Mouse (Mus musculus): Measurements from ENCODE around the gene Klc4. TPM values are rescaled to one million over a fixed set of nuclear protein-coding genes. Genes with fewer than 3 reads are reported as not detected.

The Klc4 gene
- total and polyA plus RNA-seq, 2 experiments from 2014 or later: 25.1 to 29.0 TPM

GRCm38 (mm10) chr17:46682654-46683389, 37.0 kb upstream of the Klc4 start:
- 87% methylated on average over 16 of the region's 16 CpGs for WGBS
- Histone ChIP-seq H3K4me3 (ENCODE audit: low read depth, low read length) (no peak overlapping the region), H3K27ac (ENCODE audit: low read depth) (no peak overlapping the region), H3K9me3 (replicated peaks; ENCODE audit: control insufficient read depth, low read length) (no peaks in the 10 kb centered on the region), H3K4me1 (ENCODE audit: control insufficient read depth, insufficient read depth) (peaks cover 14% of the 10 kb centered on the region), H3K27me3 (ENCODE audit: control insufficient read depth, insufficient read depth, low read length) (no peaks in the 10 kb centered on the region), H3K9ac (replicated peaks; ENCODE audit: low read depth, low read length) (no peak overlapping the region), H3K4me2 (ENCODE audit: low read depth, low read length) (no peak overlapping the region), H3K36me3 (replicated peaks; ENCODE audit: control insufficient read depth, insufficient read depth, low read length) (peaks cover 49% of the 10 kb centered on the region)
- TF ChIP-seq EP300 (IDR thresholded peaks at IDR 0.05; ENCODE audit: low read depth) (no peak), CTCF (IDR thresholded peaks at IDR 0.05; ENCODE audit: low read depth) (no peak)
- no peak for DNase-seq (ENCODE audit: low spot score)
- no peak for ATAC-seq (ENCODE audit: insufficient read depth, low read depth)

DNA sequence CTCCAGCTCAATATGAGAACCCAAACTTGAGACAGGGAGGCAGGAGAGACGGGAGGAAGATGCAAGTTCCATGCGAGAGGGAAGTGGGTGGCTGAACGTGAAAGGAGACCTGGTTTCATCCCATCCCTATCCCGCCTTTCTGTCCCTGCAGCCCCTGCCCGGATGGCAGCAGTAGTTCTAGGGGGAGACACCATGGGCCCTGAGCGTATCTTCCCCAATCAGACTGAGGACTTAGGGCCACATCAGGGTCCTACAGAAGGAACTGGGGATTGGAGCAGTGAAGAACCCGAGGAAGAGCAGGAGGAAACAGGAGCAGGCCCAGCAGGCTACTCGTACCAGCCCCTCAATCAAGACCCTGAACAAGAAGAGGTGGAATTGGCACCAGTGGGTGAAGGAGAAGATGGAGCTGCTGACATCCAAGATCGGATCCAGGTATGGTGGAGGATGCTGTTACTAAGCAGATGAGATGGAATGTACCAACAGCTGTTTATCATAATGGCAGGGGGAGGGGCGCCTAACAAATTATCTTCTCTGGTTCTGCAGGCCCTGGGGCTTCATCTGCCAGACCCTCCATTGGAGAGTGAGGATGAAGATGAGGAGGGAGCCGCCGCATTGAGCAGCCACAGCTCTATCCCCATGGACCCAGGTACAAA, 35.8 kb upstream of the Klc4 start:
- H3K27me3 ChIP-seq (ENCODE audit: control insufficient read depth, insufficient read depth, low read length): no peaks in the 10 kb centered on the region
- peaks cover 49% of the 10 kb centered on the region for H3K36me3 ChIP-seq (replicated peaks; ENCODE audit: control insufficient read depth, insufficient read depth, low read length)
- peak overlapping the region; percentile 67 for H3K9ac ChIP-seq (replicated peaks; ENCODE audit: low read depth, low read length)
- ATAC-seq (ENCODE audit: insufficient read depth, low read depth) (no peak), DNase-seq (ENCODE audit: low spot score) (no peak)
- 22% methylated on average over 12 of the region's 12 CpGs for WGBS
- 0 out of 2 replicates have a peak overlapping the region, but pooled peaks have one; percentile 47 for H3K27ac ChIP-seq (ENCODE audit: low read depth)
- TF ChIP-seq CTCF (IDR thresholded peaks at IDR 0.05; ENCODE audit: low read depth) (no peak), EP300 (IDR thresholded peaks at IDR 0.05; ENCODE audit: low read depth) (no peak)
- H3K4me1 ChIP-seq (ENCODE audit: control insufficient read depth, insufficient read depth): peaks cover 14% of the 10 kb centered on the region
- H3K9me3 ChIP-seq (replicated peaks; ENCODE audit: control insufficient read depth, low read length): no peaks in the 10 kb centered on the region
- H3K4me3 ChIP-seq (ENCODE audit: low read depth, low read length): peak overlapping the region; percentile 92
- peak overlapping the region; percentile 95 for H3K4me2 ChIP-seq (ENCODE audit: low read depth, low read length)

GRCm38 (mm10) chr17:46680760-46681373, 35.0 kb upstream of the Klc4 start, which contains the start of gene Klhdc3:
Gene Klhdc3, minus strand, starts transcription at chr17:46680914.
- H3K9ac ChIP-seq (replicated peaks; ENCODE audit: low read depth, low read length): peak within 1 kb of the TSS; percentile 69
- H3K27ac ChIP-seq (ENCODE audit: low read depth): peak within 1 kb of the TSS; percentile 87
- H3K36me3 ChIP-seq (replicated peaks; ENCODE audit: control insufficient read depth, insufficient read depth, low read length): peaks cover 49% of the 10 kb centered on the region
- no peaks in the 10 kb centered on the region for H3K9me3 ChIP-seq (replicated peaks; ENCODE audit: control insufficient read depth, low read length)
- no peaks in the 10 kb centered on the region for H3K27me3 ChIP-seq (ENCODE audit: control insufficient read depth, insufficient read depth, low read length)
- DNase-seq (ENCODE audit: low spot score) (peak; percentile 99), ATAC-seq (ENCODE audit: insufficient read depth, low read depth) (peak; percentile 96)
- H3K4me2 ChIP-seq (ENCODE audit: low read depth, low read length): peak within 1 kb of the TSS; percentile 95
- H3K4me3 ChIP-seq (ENCODE audit: low read depth, low read length): peak within 1 kb of the TSS; percentile 92
- H3K4me1 ChIP-seq (ENCODE audit: control insufficient read depth, insufficient read depth): peaks cover 14% of the 10 kb centered on the region
- under 1% methylated on average over 49 of the region's 49 CpGs for WGBS
- peak; percentile 55; the same call in 1 of the 2 replicates for TF ChIP-seq EP300 (IDR thresholded peaks at IDR 0.05; ENCODE audit: low read depth)
- TF ChIP-seq CTCF (IDR thresholded peaks at IDR 0.05; ENCODE audit: low read depth): no peak

DNA sequence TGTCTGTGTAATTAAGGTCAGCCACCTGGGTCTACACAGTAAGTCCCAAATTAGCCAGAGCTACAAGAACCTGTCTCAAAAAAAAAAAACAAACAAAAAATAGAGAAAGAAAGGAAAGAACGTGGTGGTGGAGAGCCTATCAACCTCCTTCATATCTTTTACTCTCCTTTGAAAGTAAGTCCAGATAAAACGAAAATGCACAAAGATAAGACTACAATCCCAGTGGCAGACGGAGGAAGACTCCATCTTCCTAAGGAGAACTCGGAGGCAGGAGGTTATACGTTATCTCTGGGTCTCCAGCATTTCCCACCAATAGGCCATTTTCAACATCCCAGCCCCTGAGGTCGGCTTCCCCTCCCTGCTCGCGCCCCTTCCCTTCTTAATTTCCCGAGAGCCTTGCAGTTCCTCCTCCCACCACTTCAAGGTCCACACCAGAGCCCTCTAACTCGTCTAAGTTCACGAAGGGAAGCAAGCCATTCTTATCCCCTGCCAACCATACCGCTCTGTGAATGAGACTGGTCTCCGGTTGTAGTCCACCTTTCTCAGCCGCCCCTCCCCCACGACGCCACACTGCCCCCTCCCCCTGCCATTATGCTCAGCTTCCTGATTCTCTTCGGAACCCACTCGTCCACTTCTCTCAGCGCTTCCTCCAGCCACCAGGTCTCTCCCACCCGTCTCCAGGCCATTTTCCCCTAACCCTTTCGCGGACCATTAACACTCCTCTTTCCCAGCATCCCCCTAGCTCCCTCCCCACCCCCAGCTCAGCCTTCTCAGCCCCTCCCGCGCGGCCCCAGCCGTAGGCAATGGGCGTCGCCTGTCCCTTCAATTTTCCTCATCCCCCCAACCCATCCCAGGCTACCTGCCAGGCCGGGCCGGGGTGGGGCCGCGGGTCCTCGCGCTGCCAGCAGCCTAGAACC, 34.3 kb upstream of the Klc4 start:
- peak; percentile 6 for ATAC-seq (ENCODE audit: insufficient read depth, low read depth)

More for the DNA sequence above, 34.3 kb upstream of the Klc4 start:
- peak; percentile 63 for DNase-seq (ENCODE audit: low spot score)
- H3K4me1 ChIP-seq (ENCODE audit: control insufficient read depth, insufficient read depth): peaks cover 14% of the 10 kb centered on the region
- peak overlapping the region; percentile 92 for H3K4me3 ChIP-seq (ENCODE audit: low read depth, low read length)
- peak overlapping the region; percentile 69 for H3K9ac ChIP-seq (replicated peaks; ENCODE audit: low read depth, low read length)
- H3K27me3 ChIP-seq (ENCODE audit: control insufficient read depth, insufficient read depth, low read length): no peaks in the 10 kb centered on the region
- no peaks in the 10 kb centered on the region for H3K9me3 ChIP-seq (replicated peaks; ENCODE audit: control insufficient read depth, low read length)
- TF ChIP-seq CTCF (IDR thresholded peaks at IDR 0.05; ENCODE audit: low read depth) (peak; percentile 18; the same call in 1 of the 2 replicates), EP300 (IDR thresholded peaks at IDR 0.05; ENCODE audit: low read depth) (no peak)
- H3K36me3 ChIP-seq (replicated peaks; ENCODE audit: control insufficient read depth, insufficient read depth, low read length): peaks cover 49% of the 10 kb centered on the region
- H3K27ac ChIP-seq (ENCODE audit: low read depth): peak overlapping the region; percentile 87
- 1% methylated on average over 34 of the region's 34 CpGs for WGBS
- H3K4me2 ChIP-seq (ENCODE audit: low read depth, low read length): peak overlapping the region; percentile 95
